Comparison of ENCODE assay signal across 8 mouse cellular contexts in the genomic region with DNA sequence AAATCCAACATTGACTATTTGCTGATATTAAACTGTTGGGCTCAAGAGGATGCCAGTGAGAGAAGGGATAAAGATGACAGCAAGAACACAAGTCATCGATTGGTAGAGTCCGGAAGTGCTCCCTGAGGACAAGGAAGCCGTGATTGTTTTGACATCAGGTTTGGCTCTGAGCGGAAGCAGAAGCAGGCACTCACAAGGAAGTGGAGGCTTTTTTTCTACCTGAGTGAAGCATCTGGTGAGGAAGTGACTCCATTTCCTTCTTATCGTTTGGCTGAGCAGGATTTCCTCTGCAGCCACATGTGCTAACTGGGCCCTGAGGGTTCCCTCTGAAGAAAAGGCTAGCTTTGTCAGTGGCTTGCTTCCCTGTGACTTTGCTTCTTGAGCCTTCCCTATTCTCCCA.
A peak's percentile ranks its signal among the peaks of the same experiment; 100 is the strongest.
DNase-seq lines count a peak whose midpoint lies in the region; ATAC-seq and TF ChIP-seq lines count a peak whose summit lies in the region.

No protein-coding gene starts in this region.

- no peak for TF ChIP-seq POLR2A in liver, adult 2 months (IDR thresholded peaks at IDR 0.05; ENCODE audit: extremely low read depth, insufficient read depth, low read length)

- no peak for TF ChIP-seq EP300 in liver, postnatal 0 days (IDR thresholded peaks at IDR 0.05; ENCODE audit: low read depth)

- H3K9me3 ChIP-seq in liver, embryonic 11.5 days (ENCODE audit: control insufficient read depth, low read length), result no peaks in the 10 kb centered on the region
- H3K9me3 ChIP-seq in heart, embryonic 12.5 days (replicated peaks), result no peaks in the 10 kb centered on the region
- no peaks in the 10 kb centered on the region for H3K9me3 ChIP-seq in liver, postnatal 0 days (ENCODE audit: low read length)

- H3K36me3 ChIP-seq in liver, adult 2 months (ENCODE audit: control insufficient read depth, insufficient read depth, low read length), result no peaks in the 10 kb centered on the region
- H3K36me3 ChIP-seq in liver, embryonic 11.5 days (ENCODE audit: control insufficient read depth, insufficient read depth, low read length), result no peaks in the 10 kb centered on the region
- H3K36me3 ChIP-seq in heart, embryonic 12.5 days, result no peaks in the 10 kb centered on the region
- H3K36me3 ChIP-seq in liver, postnatal 0 days (replicated peaks; ENCODE audit: insufficient read depth, low read length), result no peaks in the 10 kb centered on the region

- peak overlapping the region; percentile 7; the same call in 1 of the 2 replicates for H3K27ac ChIP-seq in liver, adult 2 months (replicated peaks; ENCODE audit: insufficient read depth, low read depth, low read length)
- no peak overlapping the region for H3K27ac ChIP-seq in liver, embryonic 11.5 days (ENCODE audit: low read depth, low read length)
- peak overlapping the region; percentile 48; the same call in 1 of the 2 replicates for H3K27ac ChIP-seq in heart, embryonic 12.5 days (ENCODE audit: poor library complexity, severe bottlenecking)
- peak overlapping the region; percentile 45; the same call in 1 of the 2 replicates for H3K27ac ChIP-seq in liver, postnatal 0 days (ENCODE audit: low read depth)

- H3K4me2 ChIP-seq in liver, embryonic 11.5 days, result no peak overlapping the region
- no peak overlapping the region for H3K4me2 ChIP-seq in heart, embryonic 12.5 days
- no peak overlapping the region for H3K4me2 ChIP-seq in liver, postnatal 0 days (ENCODE audit: low read depth, low read length)

- 73% methylated on average over 5 of the region's 5 CpGs for WGBS in liver, adult 2 months
- WGBS in liver, embryonic 11.5 days, result 52% methylated on average over 5 of the region's 5 CpGs
- WGBS in heart, embryonic 12.5 days, result 55% methylated on average over 5 of the region's 5 CpGs
- 23% methylated on average over 5 of the region's 5 CpGs for WGBS in liver, postnatal 0 days (ENCODE audit: insufficient replicate concordance)

- TF ChIP-seq CTCF in liver, adult 2 months (IDR thresholded peaks at IDR 0.05; ENCODE audit: low read depth, low read length), result no peak
- TF ChIP-seq CTCF in liver, postnatal 0 days (IDR thresholded peaks at IDR 0.05; ENCODE audit: low read depth), result no peak

- no peak overlapping the region for H3K9ac ChIP-seq in liver, adult 2 months (ENCODE audit: low read depth, low read length)
- no peak overlapping the region for H3K9ac ChIP-seq in liver, embryonic 11.5 days (ENCODE audit: low read depth, low read length)
- H3K9ac ChIP-seq in heart, embryonic 12.5 days, result no peak overlapping the region
- H3K9ac ChIP-seq in liver, postnatal 0 days (replicated peaks), result no peak overlapping the region

- DNase-seq in liver, adult 2 months (ENCODE audit: extremely low read depth, low read depth, low spot score), result peak; percentile 13
- DNase-seq in liver, embryonic 11.5 days (ENCODE audit: low spot score), result no peak
- no peak for DNase-seq in liver, postnatal 0 days
- no peak for DNase-seq in cerebellum, adult 8-10 months
- no peak for DNase-seq in embryo, embryonic 10 days (ENCODE audit: low spot score)

- H3K4me3 ChIP-seq in liver, adult 2 months (ENCODE audit: insufficient read depth, low read depth, low read length), result no peak overlapping the region
- H3K4me3 ChIP-seq in liver, embryonic 11.5 days (ENCODE audit: low read depth, low read length), result no peak overlapping the region
- H3K4me3 ChIP-seq in heart, embryonic 12.5 days, result no peak overlapping the region
- H3K4me3 ChIP-seq in liver, postnatal 0 days (ENCODE audit: low read depth, low read length), result no peak overlapping the region

- ATAC-seq in liver, embryonic 11.5 days (replicated peaks; ENCODE audit: low FRiP score), result no peak
- peak; percentile 62 for ATAC-seq in activated CD4-positive, CD25-positive, alpha-beta regulatory T cell, adult 4 months
- no peak for ATAC-seq in heart, embryonic 12.5 days (ENCODE audit: insufficient number of reproducible peaks, low FRiP score)
- ATAC-seq in liver, postnatal 0 days, result no peak
- no peak for ATAC-seq in erythroid progenitor cell, adult 5-6 weeks (replicated peaks; ENCODE audit: low FRiP score, poor library complexity, severe bottlenecking)

- no peaks in the 10 kb centered on the region; the same call in 1 of the 2 replicates for H3K4me1 ChIP-seq in liver, adult 2 months (ENCODE audit: control insufficient read depth, insufficient read depth, low read length)
- H3K4me1 ChIP-seq in liver, embryonic 11.5 days (replicated peaks; ENCODE audit: control insufficient read depth, insufficient read depth, low read length), result no peaks in the 10 kb centered on the region
- peaks cover 27% of the 10 kb centered on the region for H3K4me1 ChIP-seq in heart, embryonic 12.5 days (replicated peaks)
- peaks cover 11% of the 10 kb centered on the region for H3K4me1 ChIP-seq in liver, postnatal 0 days (ENCODE audit: insufficient read depth)

- H3K79me2 ChIP-seq in liver, adult 2 months (ENCODE audit: control insufficient read depth, insufficient read depth, low read length), result no peaks in the 10 kb centered on the region

- no peaks in the 10 kb centered on the region for H3K27me3 ChIP-seq in liver, adult 2 months (ENCODE audit: control insufficient read depth, insufficient read depth, low read length)
- no peaks in the 10 kb centered on the region for H3K27me3 ChIP-seq in liver, embryonic 11.5 days (replicated peaks; ENCODE audit: control insufficient read depth, insufficient read depth, low read length)
- no peaks in the 10 kb centered on the region for H3K27me3 ChIP-seq in heart, embryonic 12.5 days (replicated peaks)
- no peaks in the 10 kb centered on the region for H3K27me3 ChIP-seq in liver, postnatal 0 days (ENCODE audit: insufficient read depth, low read length)
